Mouse (Mus musculus) MEL (cell line): ENCODE measurements around the gene Mmel1.

Source experiments
- HCFC1 ChIP-seq: IDR thresholded peaks from 2 replicates; pipeline ENCODE4 v1.6.1; 2012; ENCODE audit warnings: low read depth, mild to moderate bottlenecking, inconsistent platforms, low read length, improper control_type of control experiment, moderate library complexity
- TCF12 ChIP-seq: IDR thresholded peaks from 2 replicates; pipeline ENCODE4 v1.6.1; 2014; ENCODE audit warnings: low read depth, mild to moderate bottlenecking, inconsistent platforms, low read length, improper control_type of control experiment, moderate library complexity
- UBTF ChIP-seq: IDR thresholded peaks from 2 replicates; pipeline ENCODE4 v1.6.1; 2012; ENCODE audit warnings: low read depth, mild to moderate bottlenecking, inconsistent platforms, low read length, improper control_type of control experiment, moderate library complexity, borderline replicate concordance; ENCODE audit not compliant: insufficient read depth

GRCm38 (mm10) chr4:154873186-154873585, 3.8 kb downstream of the Mmel1 start:
- TF ChIP-seq HCFC1, result no peak
- no peak for TF ChIP-seq TCF12
- no peak for TF ChIP-seq UBTF
